Mouse (Mus musculus) myocyte (in vitro differentiated cells): ENCODE data around the gene 1810037I17Rik. TPM values are rescaled to one million over a fixed set of nuclear protein-coding genes. Genes with fewer than 3 reads are reported as not detected.

Experiments
- H3K27me3 ChIP-seq: one replicate; pipeline ENCODE4 v1.6.1; 2011; ENCODE audit not compliant: control insufficient read depth, insufficient read depth, insufficient read length
- H3K36me3 ChIP-seq: one replicate; pipeline ENCODE4 v1.6.1; 2011; ENCODE audit not compliant: control insufficient read depth, insufficient read depth
- H3K4me2 ChIP-seq: one replicate; pipeline ENCODE4 v1.6.1; 2011; ENCODE audit warnings: low read depth, control low read depth
- H3K4me3 ChIP-seq: one replicate; pipeline ENCODE4 v1.5.1; 2011; ENCODE audit warnings: mild to moderate bottlenecking, control low read depth, moderate library complexity
- H3K79me2 ChIP-seq: one replicate; pipeline ENCODE4 v1.6.1; 2011; ENCODE audit not compliant: control insufficient read depth, insufficient read depth
- H3ac ChIP-seq: one replicate; pipeline ENCODE4 v1.6.1; 2011; ENCODE audit not compliant: control insufficient read depth, insufficient read length
- CEBPB ChIP-seq: IDR thresholded peaks from 2 replicates; pipeline ENCODE4 v1.6.1; 2011; ENCODE audit warnings: mild to moderate bottlenecking, moderate library complexity; ENCODE audit not compliant: poor library complexity, insufficient read depth, severe bottlenecking
- E2F4 ChIP-seq: IDR thresholded peaks from one replicate; pipeline ENCODE4 v1.6.1; 2011; ENCODE audit warnings: mild to moderate bottlenecking, control low read depth, moderate library complexity; ENCODE audit not compliant: insufficient read depth
- MAX ChIP-seq: IDR thresholded peaks from one replicate; pipeline ENCODE4 v1.6.1; 2011; ENCODE audit warnings: low read depth, mild to moderate bottlenecking, control low read depth
- MYOD1 ChIP-seq, 3 experiments: IDR thresholded peaks; one replicate each; pipeline ENCODE4 v1.6.1; 2011; ENCODE audit warnings: control low read depth in 2 of 3, low read depth in 2 of 3, mild to moderate bottlenecking in 2 of 3, moderate library complexity in 1 of 3; ENCODE audit not compliant: insufficient read length in 2 of 3, control insufficient read depth in 1 of 3
- MYOG ChIP-seq, 3 experiments: IDR thresholded peaks; one replicate each; pipeline ENCODE4 v1.6.1; 2011; ENCODE audit warnings: control low read depth in 2 of 3, low read depth in 2 of 3, mild to moderate bottlenecking in 2 of 3; ENCODE audit not compliant: insufficient read length in 2 of 3, control insufficient read depth in 1 of 3, insufficient read depth in 1 of 3
- POLR2A ChIP-seq: IDR thresholded peaks from one replicate; pipeline ENCODE4 v1.6.1; 2011; ENCODE audit warnings: low read depth, mild to moderate bottlenecking, control low read depth, moderate library complexity; ENCODE audit not compliant: insufficient read length
- POLR2AphosphoS2 ChIP-seq: IDR thresholded peaks from one replicate; pipeline ENCODE4 v1.6.1; 2011; ENCODE audit warnings: low read depth, control low read depth; ENCODE audit not compliant: insufficient read length
- REST ChIP-seq: IDR thresholded peaks from one replicate; pipeline ENCODE4 v1.6.1; 2011; ENCODE audit warnings: mild to moderate bottlenecking, control low read depth, moderate library complexity; ENCODE audit not compliant: insufficient read depth, insufficient read length
- SRF ChIP-seq: IDR thresholded peaks from one replicate; pipeline ENCODE4 v1.6.1; 2011; ENCODE audit warnings: low read depth; ENCODE audit not compliant: control insufficient read depth, insufficient read length
- TCF12 ChIP-seq: IDR thresholded peaks from one replicate; pipeline ENCODE4 v1.6.1; 2011; ENCODE audit warnings: mild to moderate bottlenecking, control low read depth; ENCODE audit not compliant: poor library complexity, insufficient read depth, severe bottlenecking
- TCF3 ChIP-seq: IDR thresholded peaks from one replicate; pipeline ENCODE4 v1.6.1; 2011; ENCODE audit warnings: low read depth, control low read depth; ENCODE audit not compliant: insufficient read length
- USF1 ChIP-seq: IDR thresholded peaks from one replicate; pipeline ENCODE4 v1.6.1; 2011; ENCODE audit warnings: low read depth, mild to moderate bottlenecking, control low read depth, moderate library complexity
- polyA plus RNA-seq: library from polyadenylated mRNA; unstranded; fragments of >200 nt; fragmentation: generic; extraction: Trizol; gene quantifications from one replicate; pipeline ENCODE4 v1.2.1, GENCODE M21; 2012; ENCODE audit warnings: missing spikeins

1810037I17Rik gene
- polyA plus RNA-seq, 1 experiment: 49.1 TPM

GRCm38 (mm10) chr3:122920572-122921435 is 3.2 kb upstream of the 1810037I17Rik start:
- Histone ChIP-seq H3K27me3 (no peaks in the 10 kb centered on the region), H3K4me2 (peak overlapping the region; percentile 7), H3K4me3 (no peak overlapping the region), H3K79me2 (peaks cover 12% of the 10 kb centered on the region), H3ac (no peak overlapping the region), H3K36me3 (no peaks in the 10 kb centered on the region)
- TF ChIP-seq MYOD1 (IDR thresholded peaks at IDR 0.05; ENCODE audit: control insufficient read depth in 1 of 3, insufficient read length in 2 of 3, low read depth in 2 of 3) (no peak), REST (no peak), MYOG (IDR thresholded peaks at IDR 0.05; ENCODE audit: control insufficient read depth in 1 of 3, insufficient read depth in 1 of 3, insufficient read length in 2 of 3, low read depth in 2 of 3) (no peak), SRF (no peak), TCF12 (no peak), CEBPB (no peak), USF1 (no peak), MAX (no peak), POLR2AphosphoS2 (no peak), E2F4 (no peak), TCF3 (no peak), POLR2A (no peak)

GRCm38 (mm10) chr3:122921676-122922527 is 2.1 kb upstream of the 1810037I17Rik start:
- no peak for TF ChIP-seq E2F4
- no peak for TF ChIP-seq CEBPB
- no peak for TF ChIP-seq POLR2AphosphoS2
- TF ChIP-seq MYOD1 (IDR thresholded peaks at IDR 0.05; ENCODE audit: control insufficient read depth in 1 of 3, insufficient read length in 2 of 3, low read depth in 2 of 3): no peak
- TF ChIP-seq POLR2A: no peak
- no peak for TF ChIP-seq TCF3
- no peak for TF ChIP-seq TCF12
- TF ChIP-seq MYOG (IDR thresholded peaks at IDR 0.05; ENCODE audit: control insufficient read depth in 1 of 3, insufficient read depth in 1 of 3, insufficient read length in 2 of 3, low read depth in 2 of 3): no peak
- no peak for TF ChIP-seq REST
- TF ChIP-seq SRF: no peak
- no peak for TF ChIP-seq MAX
- TF ChIP-seq USF1: no peak
- Histone ChIP-seq H3K4me2 (no peak overlapping the region), H3K4me3 (no peak overlapping the region), H3K27me3 (no peaks in the 10 kb centered on the region), H3K36me3 (no peaks in the 10 kb centered on the region), H3K79me2 (peaks cover 12% of the 10 kb centered on the region), H3ac (no peak overlapping the region)

DNA sequence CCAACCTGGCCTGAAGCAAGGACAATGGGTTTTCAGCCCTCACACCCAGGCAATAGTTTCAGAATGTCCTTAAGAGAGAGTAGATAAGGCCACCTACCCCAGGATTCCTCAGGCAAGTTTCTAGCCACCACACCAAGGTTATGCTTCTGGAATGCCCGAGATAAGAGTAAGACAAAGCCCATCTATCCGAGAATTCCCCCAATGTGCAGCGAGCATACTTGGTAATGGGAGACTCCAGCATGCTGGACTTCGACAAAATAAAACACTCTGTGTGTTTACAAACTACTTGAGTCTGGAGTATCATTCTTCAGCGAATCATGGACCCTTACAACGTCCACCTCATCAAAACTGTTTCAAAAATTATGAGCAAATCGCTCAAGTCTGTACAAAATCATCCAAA is 856 bp upstream of the 1810037I17Rik start:
- no peak for TF ChIP-seq POLR2AphosphoS2
- no peak for TF ChIP-seq POLR2A
- TF ChIP-seq USF1: no peak
- TF ChIP-seq TCF12: no peak
- TF ChIP-seq MYOD1 (IDR thresholded peaks at IDR 0.05; ENCODE audit: control insufficient read depth in 1 of 3, insufficient read length in 2 of 3, low read depth in 2 of 3): no peak
- Histone ChIP-seq H3K4me3 (peak overlapping the region; percentile 84), H3ac (no peak overlapping the region), H3K36me3 (no peaks in the 10 kb centered on the region), H3K79me2 (peaks cover 12% of the 10 kb centered on the region), H3K27me3 (no peaks in the 10 kb centered on the region), H3K4me2 (peak overlapping the region; percentile 89)

DNA sequence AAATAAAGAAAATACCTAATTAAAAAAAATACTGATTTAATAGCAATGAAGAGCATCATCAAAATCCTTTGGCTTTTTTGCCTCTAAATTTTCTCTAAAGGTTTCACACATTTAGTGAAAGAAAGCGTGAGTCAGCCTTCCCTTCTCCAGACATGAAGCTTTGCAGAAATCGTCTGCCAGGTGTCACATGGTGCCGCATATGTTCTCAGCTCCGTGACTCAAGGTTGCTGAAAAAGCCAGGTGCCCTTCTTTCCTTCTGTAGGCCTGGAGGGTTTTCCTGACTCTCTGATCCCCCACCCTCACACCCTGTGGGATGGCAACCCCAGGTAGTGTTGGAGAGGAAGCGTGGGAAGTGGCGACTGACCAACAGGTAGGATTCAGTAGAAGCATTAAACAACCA is 5.7 kb downstream of the 1810037I17Rik start:
- no peak for TF ChIP-seq MYOG (IDR thresholded peaks at IDR 0.05; ENCODE audit: control insufficient read depth in 1 of 3, insufficient read depth in 1 of 3, insufficient read length in 2 of 3, low read depth in 2 of 3)
- TF ChIP-seq TCF12: no peak
- TF ChIP-seq MYOD1 (IDR thresholded peaks at IDR 0.05; ENCODE audit: control insufficient read depth in 1 of 3, insufficient read length in 2 of 3, low read depth in 2 of 3): no peak
- no peak for TF ChIP-seq MAX
- no peak for TF ChIP-seq E2F4
- no peak for TF ChIP-seq REST
- TF ChIP-seq POLR2A: no peak
- no peak for TF ChIP-seq CEBPB
- TF ChIP-seq USF1: no peak
- TF ChIP-seq SRF: no peak
- no peak for TF ChIP-seq POLR2AphosphoS2
- no peak for TF ChIP-seq TCF3
- peaks cover 12% of the 10 kb centered on the region for H3K36me3 ChIP-seq
- H3K4me3 ChIP-seq: no peak overlapping the region
- no peaks in the 10 kb centered on the region for H3K27me3 ChIP-seq
- H3K4me2 ChIP-seq: no peak overlapping the region
- peaks cover 9% of the 10 kb centered on the region for H3K79me2 ChIP-seq
- no peak overlapping the region for H3ac ChIP-seq
